Mouse (Mus musculus): Measurements from ENCODE around the gene Rpp38.

Gene Rpp38

GRCm38 (mm10) chr2:3285709-3286108 is 46.7 kb downstream of the Rpp38 start:
- DNase-seq (ENCODE audit: low spot score) = no peak

GRCm38 (mm10) chr2:3285181-3285530 is 47.3 kb downstream of the Rpp38 start:
- DNase-seq (ENCODE audit: low spot score) = no peak

- DNase-seq (ENCODE audit: low spot score) = peak; percentile 57
Observed at GRCm38 (mm10) chr2:3284473-3285180, 47.8 kb downstream of the Rpp38 start.

- DNase-seq (ENCODE audit: low spot score) = peak; percentile 100
Observed at GRCm38 (mm10) chr2:3283602-3284472, 48.6 kb downstream of the Rpp38 start, which contains the start of gene Nmt2. Gene Nmt2 (plus strand): TSS chr2:3284212.

- DNase-seq (ENCODE audit: low spot score) = peak; percentile 12
Observed at GRCm38 (mm10) chr2:3282866-3283601, 49.4 kb downstream of the Rpp38 start.

DNA sequence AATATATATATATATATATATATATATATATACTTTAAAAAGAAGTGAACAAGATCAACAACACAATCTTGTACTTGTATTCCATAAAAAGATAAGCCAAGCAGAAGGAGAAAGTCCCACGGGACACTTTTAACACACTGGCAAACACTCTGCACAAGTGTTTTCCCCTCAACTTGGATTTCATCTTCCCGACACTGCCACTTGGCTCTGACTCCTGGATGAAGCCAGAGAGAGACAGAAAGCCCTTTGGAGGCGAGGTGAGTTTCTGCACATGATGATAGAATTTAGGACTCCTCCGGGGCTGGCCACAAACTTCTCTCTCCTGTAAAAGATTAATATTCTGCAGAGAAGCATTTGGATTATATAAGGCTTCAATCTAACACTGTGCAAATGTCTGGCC is 51.1 kb downstream of the Rpp38 start:
- DNase-seq (ENCODE audit: low spot score) = no peak

All from ovary, postnatal 36 days (tissue).